Mouse (Mus musculus) left cerebral cortex, adult 18-20 months (tissue): Measurements from ENCODE around the gene Eif2s1. TPM values are rescaled to one million over a fixed set of nuclear protein-coding genes. Genes with fewer than 3 reads are reported as not detected.

Experiments used
- DNase-seq, 2 experiments: peaks; one replicate each; pipeline ENCODE4 v3.0.0; 2021 to 2022; ENCODE audit warnings: low spot score in 2 of 2, mixed read lengths in 1 of 2
- long read RNA-seq, 2 experiments: library from polyadenylated mRNA; stranded (forward); transcript quantifications; one replicate each; pipeline ENCODE4 v2.0.0; 2021
- total RNA-seq, 2 experiments: library from RNA; stranded (reverse); gene quantifications; 2 replicates each; pipeline ENCODE4 v1.2.3; 2021

The Eif2s1 gene
- 10 to 100 TPM; 48.9 to 52.7 TPM for total RNA-seq
- long read RNA-seq, experiment 1, transcript Eif2s1-201 (8 exons, 3,405 nt): major isoform, 77 of 84 reads
- long read RNA-seq, experiment 1, partial matches to known transcripts: 4 of 84 reads
- long read RNA-seq, experiment 1, other reads (novel, unspliced or antisense): 3 of 84 reads
- long read RNA-seq, experiment 2, transcript Eif2s1-201 (8 exons, 3,405 nt): major isoform, 69 of 73 reads
- long read RNA-seq, experiment 2, partial matches to known transcripts: 1 of 73 reads
- long read RNA-seq, experiment 2, other reads (novel, unspliced or antisense): 3 of 73 reads

- DNase-seq: peak; percentile 99
Observed at GRCm38 (mm10) chr12:78861496-78862253, at the start of gene Eif2s1, which contains the start of gene Atp6v1d. Gene Eif2s1 (plus strand): TSS chr12:78861819. Gene Atp6v1d (minus strand): TSS chr12:78861638.

DNA sequence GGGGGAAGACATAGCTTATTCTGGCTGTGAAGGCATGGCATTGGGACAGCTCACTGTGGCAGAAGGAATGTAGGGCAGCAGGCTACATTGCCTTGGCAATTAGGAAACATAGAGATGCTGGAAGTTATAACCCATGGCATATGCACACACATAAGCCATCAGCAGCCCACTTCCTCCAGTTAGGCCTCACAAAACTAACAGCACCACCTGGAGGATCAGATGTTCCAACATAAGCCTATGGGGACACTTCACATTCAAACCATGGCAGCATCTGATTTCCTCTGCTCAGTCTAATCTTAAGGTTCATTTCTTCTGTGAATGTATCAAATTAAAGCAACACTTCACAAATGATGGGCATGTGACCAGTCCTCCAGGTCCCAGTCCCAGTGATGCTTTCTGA, 47.2 kb upstream of the Eif2s1 start:
- DNase-seq: no peak

DNA sequence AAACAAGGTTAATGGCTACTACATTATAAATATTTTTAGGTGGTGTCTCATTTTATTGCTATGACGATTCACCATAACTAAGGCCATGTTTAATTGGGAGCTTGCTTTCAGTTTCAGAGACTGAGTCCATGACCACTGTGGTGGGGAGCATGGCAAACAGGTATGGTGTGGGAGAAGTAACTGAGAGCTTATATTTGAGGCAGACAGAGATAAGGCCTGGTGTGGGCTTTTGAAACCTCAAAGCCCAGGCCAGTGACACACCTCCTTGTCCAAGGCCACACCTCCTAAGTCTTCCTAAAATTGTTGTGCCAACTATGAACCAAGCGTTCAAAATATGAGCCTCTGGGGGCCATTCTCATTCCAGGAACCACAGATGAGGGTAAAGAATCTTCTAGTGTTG, 27.1 kb upstream of the Eif2s1 start:
- no peak for DNase-seq

GRCm38 (mm10) chr12:78839906-78840305, 21.7 kb upstream of the Eif2s1 start:
- DNase-seq: peak in 1 of 2 experiments; percentile 8

DNA sequence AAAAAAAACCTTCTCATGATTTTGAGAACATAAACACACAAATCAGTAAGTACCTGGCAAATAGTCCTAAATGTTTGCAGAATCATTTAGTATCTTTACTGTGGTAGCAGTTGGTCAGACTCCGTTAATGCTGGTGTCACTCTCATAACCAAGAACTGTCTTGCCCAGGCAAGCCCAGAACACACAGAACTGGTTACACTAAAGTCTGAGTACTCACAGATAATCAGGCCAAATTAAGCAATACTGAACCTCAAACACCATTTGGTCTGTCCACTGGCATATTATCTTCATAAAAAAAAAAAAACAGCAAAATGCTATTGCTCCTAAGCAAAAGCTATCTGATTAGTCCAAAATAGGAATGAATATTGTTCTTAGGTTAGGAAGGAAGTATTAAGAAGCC, 19.2 kb upstream of the Eif2s1 start:
- DNase-seq: no peak

DNA sequence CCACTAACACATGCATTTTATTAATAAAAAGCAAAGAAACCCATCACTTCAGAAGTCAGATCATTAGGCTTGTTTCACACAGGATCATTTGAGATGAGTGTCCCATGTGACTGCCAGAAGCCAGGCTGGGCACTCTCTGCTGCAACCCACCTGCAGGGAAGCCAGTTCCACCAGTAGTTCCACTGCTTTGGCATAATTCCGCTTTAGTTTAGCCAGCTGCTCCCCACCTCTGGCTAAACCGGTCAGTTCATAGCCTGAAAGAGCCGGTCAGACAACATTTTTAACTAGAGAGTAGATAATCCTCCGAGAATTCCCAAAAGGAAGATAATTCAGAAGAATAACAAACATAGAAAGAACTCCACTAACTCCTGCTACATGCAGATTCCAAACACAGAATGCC, 13.4 kb upstream of the Eif2s1 start:
- no peak for DNase-seq

- DNase-seq: no peak
Observed at GRCm38 (mm10) chr12:78860921-78861495, 611 bp upstream of the Eif2s1 start.

DNA sequence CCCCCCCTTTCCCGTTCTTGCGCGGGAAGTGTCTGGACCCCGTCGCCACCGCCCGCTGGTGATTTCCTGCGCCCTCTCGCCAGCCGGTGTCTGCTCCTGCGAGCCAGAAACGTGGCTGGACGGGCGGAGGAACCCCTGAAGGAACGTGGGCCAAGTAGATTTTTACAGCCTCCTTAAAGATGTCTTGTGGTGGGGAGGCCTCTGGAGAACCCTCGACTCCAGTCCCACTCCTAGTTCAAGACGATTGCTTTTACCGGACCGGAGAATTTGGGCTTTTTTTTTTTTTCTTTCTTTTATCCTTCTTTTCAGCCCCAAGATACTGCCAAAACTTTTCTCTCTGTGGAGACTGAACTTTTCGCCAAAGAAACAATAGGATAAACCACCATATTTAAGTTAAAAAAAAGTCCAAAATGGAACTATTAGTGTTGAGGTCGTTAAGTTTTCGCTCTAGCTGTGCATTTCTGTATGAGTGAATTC, 673 bp downstream of the Eif2s1 start:
- no peak for DNase-seq

- DNase-seq: no peak
Observed at GRCm38 (mm10) chr12:78865434-78865833, 3.8 kb downstream of the Eif2s1 start.

- DNase-seq: no peak
Observed at GRCm38 (mm10) chr12:78868115-78868514, 6.5 kb downstream of the Eif2s1 start.

DNA sequence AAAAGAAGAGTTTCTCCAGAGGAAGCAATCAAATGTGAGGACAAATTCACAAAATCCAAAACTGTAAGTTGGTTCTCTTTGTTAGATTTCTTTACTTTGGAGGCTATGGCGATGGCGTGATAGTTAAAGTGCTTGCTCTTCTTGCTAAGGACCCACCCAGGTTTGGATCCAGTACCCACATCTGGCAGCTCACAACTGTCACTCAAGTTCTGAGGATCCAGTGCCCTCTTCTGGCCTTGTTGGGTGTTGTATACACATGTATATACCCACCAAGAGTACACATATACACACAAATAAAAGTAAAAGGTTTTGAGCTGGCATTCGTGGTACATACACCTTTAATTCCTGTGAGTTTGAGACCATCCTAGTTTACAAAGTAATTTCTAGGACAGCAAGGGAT, 13.0 kb downstream of the Eif2s1 start:
- DNase-seq: no peak

DNA sequence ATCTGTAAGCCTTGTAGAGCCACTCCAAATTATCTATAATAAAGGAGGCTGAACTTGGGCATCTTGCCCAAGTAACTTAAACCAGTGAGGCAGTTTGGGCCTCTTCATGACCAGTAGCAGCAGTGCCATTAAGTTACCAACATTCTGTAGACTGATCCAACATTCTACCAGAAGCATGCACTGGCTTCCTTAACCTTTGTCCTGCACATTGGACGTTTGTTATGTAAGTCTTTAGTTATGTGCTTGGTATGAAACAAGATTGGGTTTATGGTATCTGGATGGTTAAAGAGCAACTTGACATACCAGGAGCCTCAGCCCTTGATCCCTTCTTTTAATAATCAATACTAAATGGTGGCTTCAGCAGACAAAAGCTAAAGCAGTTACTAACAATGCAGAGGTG, 28.4 kb downstream of the Eif2s1 start:
- DNase-seq: no peak

DNA sequence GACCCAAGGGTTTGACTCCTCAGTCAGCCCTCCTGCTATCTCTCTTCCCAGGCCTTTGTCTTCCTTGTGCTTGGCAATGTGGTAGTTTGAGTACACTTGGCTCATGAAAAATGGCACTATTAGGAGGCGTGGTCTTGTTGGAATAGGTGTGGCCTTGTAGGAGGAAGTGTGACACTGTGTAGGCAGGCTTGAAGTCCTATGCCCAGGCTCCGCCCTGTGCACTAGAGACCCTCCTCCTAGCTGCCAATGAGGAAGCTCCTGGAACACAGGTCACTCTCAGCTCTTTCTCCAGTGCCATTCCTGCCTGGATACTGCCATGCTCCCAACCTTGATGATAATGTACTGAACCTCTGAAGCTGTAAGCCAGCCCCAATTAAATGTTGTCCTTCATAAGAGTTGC, 29.5 kb downstream of the Eif2s1 start:
- DNase-seq: no peak

- DNase-seq: no peak
Observed at GRCm38 (mm10) chr12:78897861-78898260, 36.2 kb downstream of the Eif2s1 start.

GRCm38 (mm10) chr12:78901467-78901866, 39.8 kb downstream of the Eif2s1 start:
- DNase-seq: no peak

- no peak for DNase-seq
Observed at GRCm38 (mm10) chr12:78903313-78903712, 41.7 kb downstream of the Eif2s1 start.

DNA sequence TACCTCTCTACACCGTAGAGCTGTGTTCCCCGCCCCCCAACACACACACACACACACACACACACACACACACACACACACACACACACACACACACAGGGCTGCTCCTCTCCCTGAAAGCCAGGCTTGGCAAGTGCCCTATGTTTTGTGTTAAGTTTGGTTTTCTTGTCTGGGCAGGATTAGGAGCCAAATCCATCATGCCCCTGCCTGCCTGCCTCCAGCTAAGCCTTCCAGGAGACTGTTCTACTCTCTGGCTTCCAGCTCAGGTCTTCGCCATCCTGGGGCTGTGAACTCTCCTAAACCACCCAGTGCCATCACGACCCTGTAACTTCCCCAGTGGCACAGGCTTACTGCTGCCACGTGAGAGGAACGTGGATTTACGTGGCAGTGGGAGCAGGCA, 42.9 kb downstream of the Eif2s1 start:
- no peak for DNase-seq

DNA sequence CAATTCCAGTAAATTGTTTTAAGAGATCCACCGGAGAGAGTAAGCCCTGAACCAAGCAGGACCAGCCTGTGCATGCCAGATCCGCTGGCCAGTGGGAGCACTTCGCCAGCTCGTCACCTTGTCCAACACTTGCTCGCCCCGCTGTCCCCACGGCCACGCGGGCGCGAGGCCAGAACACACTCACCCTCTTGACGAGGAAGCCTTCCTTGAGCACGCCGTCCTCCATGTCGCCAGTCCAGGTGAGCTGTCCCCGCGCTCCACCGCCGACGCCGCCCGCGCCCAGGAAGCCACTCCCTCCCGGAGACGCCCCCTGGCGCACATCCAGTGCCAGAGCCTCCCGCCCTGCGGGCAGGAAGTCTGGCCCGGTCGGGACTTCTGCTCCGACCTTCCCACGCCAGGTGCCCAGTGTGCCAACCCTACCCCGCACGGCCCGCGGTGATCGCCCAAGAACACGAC, 45.1 kb downstream of the Eif2s1 start, which contains the start of gene Plek2:
Gene Plek2, minus strand, starts transcription at position 258 of the 456 bp plus-strand sequence.
- DNase-seq: no peak

- no peak for DNase-seq
Observed at GRCm38 (mm10) chr12:78908081-78908605, 46.5 kb downstream of the Eif2s1 start.

- DNase-seq: no peak
Observed at GRCm38 (mm10) chr12:78910684-78911461, 49.3 kb downstream of the Eif2s1 start.
